Mouse (Mus musculus) limb, embryonic 14.5 days (tissue): ENCODE measurements around the gene Zfp652. TPM values are rescaled to one million over a fixed set of nuclear protein-coding genes. Genes with fewer than 3 reads are reported as not detected.

ENCODE experiments used
- ATAC-seq: fragments of 200-750 bp; cut with Nextera tagmentation; 2 replicates; pipeline ENCODE4 v1.8.0; 2017; ENCODE audit warnings: low read depth, moderate number of reproducible peaks, moderate TSS enrichment; ENCODE audit not compliant: low FRiP score
- DNase-seq: peaks from one replicate; pipeline ENCODE4 v3.0.0-alpha.2; 2015; ENCODE audit warnings: low spot score
- H3K27ac ChIP-seq: fragments of 300-500 bp; sonication (generic); replicated peaks from 2 replicates; pipeline ENCODE4 v1.5.1; 2014; ENCODE audit warnings: low read depth, mild to moderate bottlenecking, low read length, moderate library complexity, mixed read lengths
- H3K27me3 ChIP-seq: fragments of 300-500 bp; sonication (generic); 2 replicates; pipeline ENCODE4 v1.6.1; 2014; ENCODE audit warnings: low read length, mixed read lengths; ENCODE audit not compliant: control insufficient read depth, insufficient read depth
- H3K36me3 ChIP-seq: fragments of 300-500 bp; sonication (generic); 2 replicates; pipeline ENCODE4 v1.6.1; 2014; ENCODE audit warnings: mild to moderate bottlenecking, low read length, moderate library complexity, mixed read lengths; ENCODE audit not compliant: control insufficient read depth, insufficient read depth
- H3K4me1 ChIP-seq: fragments of 300-500 bp; sonication (generic); 2 replicates; pipeline ENCODE4 v1.6.1; 2014; ENCODE audit warnings: antibody characterized with exemption, low read length, mixed read lengths; ENCODE audit not compliant: control insufficient read depth, insufficient read depth
- H3K4me2 ChIP-seq: fragments of 300-500 bp; sonication (generic); replicated peaks from 2 replicates; pipeline ENCODE4 v1.6.1; 2014; ENCODE audit warnings: low read depth, mild to moderate bottlenecking, low read length, moderate library complexity; ENCODE audit not compliant: severe bottlenecking
- H3K4me3 ChIP-seq: fragments of 300-500 bp; sonication (generic); replicated peaks from 2 replicates; pipeline ENCODE4 v1.5.1; 2014; ENCODE audit warnings: low read length
- H3K9ac ChIP-seq: fragments of 300-500 bp; sonication (generic); 2 replicates; pipeline ENCODE4 v1.6.1; 2014; ENCODE audit warnings: mild to moderate bottlenecking, low read depth, low read length, moderate library complexity; ENCODE audit not compliant: severe bottlenecking
- H3K9me3 ChIP-seq: fragments of 300-500 bp; sonication (generic); 2 replicates; pipeline ENCODE4 v1.6.1; 2016; ENCODE audit warnings: low read length; ENCODE audit not compliant: control insufficient read depth
- POLR2A ChIP-seq: fragments of 200-500 bp; IDR thresholded peaks from 2 replicates; pipeline ENCODE4 v1.8.0; 2012; ENCODE audit warnings: inconsistent platforms, mild to moderate bottlenecking, moderate library complexity, borderline replicate concordance; ENCODE audit not compliant: insufficient read depth, insufficient read length; ENCODE audit errors: extremely low read depth
- WGBS: fragments of 180-500 bp; shearing (Covaris S2); extraction: QIAGEN DNeasy Blood & Tissue Kit; methylation state at CpG from one replicate; pipeline ENCODE4 v1.1.7; 2014; 5-methylcytosine and 5-hydroxymethylcytosine counted together
- polyA plus RNA-seq, 2 experiments: library from polyadenylated mRNA; depleted of rRNA in 1 of 2; stranded (reverse) in 1 of 2; unstranded in 1 of 2; fragments of >200 nt; fragmentation: Nextera tagmentation in 1 of 2; extraction: Ambion mirVana in 1 of 2; gene quantifications; 2 replicates each; pipeline versions ENCODE4 v1.2.1 to v1.2.3; 2012 to 2014

Gene Zfp652
- polyA plus RNA-seq, 2 experiments: 13.8 to 25.3 TPM

- Histone ChIP-seq H3K27ac (no peak within 1 kb of the TSS), H3K9ac (no peak within 1 kb of the TSS), H3K9me3 (no peaks in the 10 kb centered on the region), H3K4me3 (no peak within 1 kb of the TSS), H3K27me3 (no peaks in the 10 kb centered on the region), H3K4me2 (no peak within 1 kb of the TSS), H3K4me1 (no peaks in the 10 kb centered on the region), H3K36me3 (no peaks in the 10 kb centered on the region)
- no peak for ATAC-seq
- 98% methylated on average over 5 of the region's 5 CpGs for whole genome bisulfite sequencing
- no peak for DNase-seq
- no peak for TF ChIP-seq POLR2A
These were observed 10.8 kb downstream of the Zfp652 start, which contains the start of gene B130006D01Rik for GRCm38 (mm10) chr11:95723287-95723686. TSS of gene B130006D01Rik (plus strand) at chr11:95723587.

- Histone ChIP-seq H3K9me3 (no peaks in the 10 kb centered on the region), H3K27me3 (no peaks in the 10 kb centered on the region), H3K4me1 (no peaks in the 10 kb centered on the region), H3K4me3 (no peak overlapping the region), H3K9ac (no peak overlapping the region), H3K27ac (no peak overlapping the region), H3K36me3 (no peaks in the 10 kb centered on the region), H3K4me2 (no peak overlapping the region)
- no peak for DNase-seq
- no peak for TF ChIP-seq POLR2A
- ATAC-seq: no peak
- 94% methylated on average over 4 of the region's 4 CpGs for WGBS
These were observed 12.0 kb downstream of the Zfp652 start for GRCm38 (mm10) chr11:95724466-95724865.

- Histone ChIP-seq H3K36me3 (no peaks in the 10 kb centered on the region), H3K4me1 (no peaks in the 10 kb centered on the region), H3K27me3 (no peaks in the 10 kb centered on the region), H3K4me3 (no peak overlapping the region), H3K4me2 (no peak overlapping the region), H3K9ac (no peak overlapping the region), H3K9me3 (no peaks in the 10 kb centered on the region), H3K27ac (no peak overlapping the region)
- 75% methylated on average over 4 of the region's 4 CpGs for WGBS
- DNase-seq (no peak), ATAC-seq (no peak)
- TF ChIP-seq POLR2A: no peak
These were observed 13.7 kb downstream of the Zfp652 start for GRCm38 (mm10) chr11:95726156-95726555.

- TF ChIP-seq POLR2A: no peak
- H3K27ac ChIP-seq: no peak overlapping the region
- H3K4me3 ChIP-seq: no peak overlapping the region
- DNase-seq: no peak
- H3K36me3 ChIP-seq: no peaks in the 10 kb centered on the region
- H3K4me2 ChIP-seq: no peak overlapping the region
- WGBS: 92% methylated on average over 5 of the region's 5 CpGs
- ATAC-seq: no peak
- H3K9ac ChIP-seq: no peak overlapping the region
- H3K9me3 ChIP-seq: no peaks in the 10 kb centered on the region
- H3K4me1 ChIP-seq: no peaks in the 10 kb centered on the region
- H3K27me3 ChIP-seq: no peaks in the 10 kb centered on the region
These were observed 15.5 kb downstream of the Zfp652 start for GRCm38 (mm10) chr11:95727947-95728346.

- no peaks in the 10 kb centered on the region for H3K36me3 ChIP-seq
- no peak for ATAC-seq
- TF ChIP-seq POLR2A: no peak
- no peak overlapping the region for H3K4me3 ChIP-seq
- H3K9ac ChIP-seq: no peak overlapping the region
- no peak overlapping the region for H3K27ac ChIP-seq
- DNase-seq: no peak
- H3K4me2 ChIP-seq: no peak overlapping the region
- 88% methylated on average over 11 of the region's 12 CpGs for WGBS
- H3K4me1 ChIP-seq: no peaks in the 10 kb centered on the region
- H3K9me3 ChIP-seq: no peaks in the 10 kb centered on the region
- no peaks in the 10 kb centered on the region for H3K27me3 ChIP-seq
These were observed 16.7 kb downstream of the Zfp652 start for GRCm38 (mm10) chr11:95728916-95729907.
